Mouse (Mus musculus): ENCODE results near the gene Naa16. TPM values are rescaled to one million over a fixed set of nuclear protein-coding genes. Genes with fewer than 3 reads are reported as not detected.
A peak's percentile ranks its signal among the peaks of the same experiment; 100 is the strongest.

The Naa16 gene
- polyA plus RNA-seq, 1 experiment from 2014 or later = 30.7 TPM

DNA sequence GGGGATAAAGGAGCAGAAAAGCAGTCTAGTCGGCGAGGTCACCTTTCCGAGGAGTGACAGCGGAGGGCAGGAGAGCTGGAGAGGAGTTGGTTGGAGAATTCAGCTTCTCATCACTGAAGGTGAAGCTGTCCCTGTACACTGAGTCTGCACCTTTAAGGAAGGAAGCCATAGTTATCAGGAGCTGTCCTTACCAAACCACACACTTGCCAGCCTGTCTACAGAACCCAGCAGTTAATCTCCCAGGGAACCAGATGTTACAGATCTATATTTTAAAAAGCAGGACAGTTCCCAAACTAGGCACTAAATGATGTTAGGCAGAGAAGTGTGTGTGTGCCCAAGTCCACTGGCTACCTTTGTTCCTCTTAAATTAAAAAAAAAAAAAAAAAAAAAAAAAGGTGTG, 98.9 kb downstream of the Naa16 start:
- Histone ChIP-seq H3K27ac (no peak overlapping the region), H3K4me3 (replicated peaks; ENCODE audit: low read depth, low read length) (no peak overlapping the region), H3K36me3 (ENCODE audit: insufficient read depth, low read length) (0 out of 2 replicates have a peak, but pooled peaks cover 3% of the 10 kb centered on the region), H3K9me3 (replicated peaks; ENCODE audit: low read length) (no peaks in the 10 kb centered on the region), H3K4me1 (replicated peaks; ENCODE audit: insufficient read depth, low read length) (0 out of 2 replicates have a peak, but pooled peaks cover 3% of the 10 kb centered on the region), H3K27me3 (ENCODE audit: insufficient read depth, low read length) (no peaks in the 10 kb centered on the region), H3K9ac (ENCODE audit: low read depth, low read length) (no peak overlapping the region), H3K4me2 (ENCODE audit: low read length) (no peak overlapping the region)
- 97% methylated on average over 4 of the region's 4 CpGs for WGBS
- DNase-seq (ENCODE audit: low spot score) = no peak
- no peak for ATAC-seq (replicated peaks; ENCODE audit: low FRiP score, low read depth)
- no peak for TF ChIP-seq CTCF (IDR thresholded peaks at IDR 0.05; ENCODE audit: low read depth)

DNA sequence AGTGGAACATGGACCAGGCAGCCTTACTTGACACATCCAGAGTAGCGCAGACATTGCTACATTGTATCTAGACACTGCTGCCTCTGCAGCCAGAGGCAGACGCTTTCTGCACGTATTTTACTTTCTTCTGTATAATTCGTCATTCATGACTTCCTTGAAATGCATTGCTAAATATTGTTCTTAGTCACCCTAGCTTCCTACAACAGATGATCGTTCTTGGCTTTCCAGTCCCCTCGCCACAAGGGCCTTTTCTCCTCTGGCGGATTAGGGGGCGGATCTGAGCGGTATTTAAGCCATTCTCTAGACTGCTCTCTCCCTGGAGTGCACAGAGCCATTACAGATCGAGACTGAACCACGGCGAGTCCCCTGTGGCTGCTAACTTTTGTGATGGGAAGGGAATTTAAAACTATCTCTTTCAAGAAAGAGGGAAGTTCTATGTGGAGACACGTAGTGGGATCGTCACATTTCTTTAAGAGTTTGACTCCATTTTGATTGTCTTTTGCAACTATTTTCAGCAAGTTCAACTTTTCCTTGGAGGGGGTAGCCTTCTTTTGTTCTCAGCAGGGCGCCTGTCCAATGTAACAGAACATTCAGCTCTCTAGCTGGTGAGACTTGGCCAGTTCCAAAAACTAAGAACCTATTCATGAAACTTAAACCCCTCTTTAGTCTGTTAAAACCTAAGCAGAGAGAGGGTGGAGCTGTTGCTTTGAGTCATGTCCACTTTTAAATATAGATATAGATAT, 99.7 kb downstream of the Naa16 start:
- WGBS = 38% methylated on average over 15 of the region's 15 CpGs
- no peak for TF ChIP-seq CTCF (IDR thresholded peaks at IDR 0.05; ENCODE audit: low read depth)
- Histone ChIP-seq H3K9ac (ENCODE audit: low read depth, low read length) (no peak overlapping the region), H3K4me1 (replicated peaks; ENCODE audit: insufficient read depth, low read length) (0 out of 2 replicates have a peak, but pooled peaks cover 3% of the 10 kb centered on the region), H3K27ac (no peak overlapping the region), H3K27me3 (ENCODE audit: insufficient read depth, low read length) (no peaks in the 10 kb centered on the region), H3K4me2 (ENCODE audit: low read length) (no peak overlapping the region), H3K9me3 (replicated peaks; ENCODE audit: low read length) (no peaks in the 10 kb centered on the region), H3K36me3 (ENCODE audit: insufficient read depth, low read length) (0 out of 2 replicates have a peak, but pooled peaks cover 3% of the 10 kb centered on the region), H3K4me3 (replicated peaks; ENCODE audit: low read depth, low read length) (no peak overlapping the region)
- ATAC-seq (replicated peaks; ENCODE audit: low FRiP score, low read depth) = no peak
- no peak for DNase-seq (ENCODE audit: low spot score)

DNA sequence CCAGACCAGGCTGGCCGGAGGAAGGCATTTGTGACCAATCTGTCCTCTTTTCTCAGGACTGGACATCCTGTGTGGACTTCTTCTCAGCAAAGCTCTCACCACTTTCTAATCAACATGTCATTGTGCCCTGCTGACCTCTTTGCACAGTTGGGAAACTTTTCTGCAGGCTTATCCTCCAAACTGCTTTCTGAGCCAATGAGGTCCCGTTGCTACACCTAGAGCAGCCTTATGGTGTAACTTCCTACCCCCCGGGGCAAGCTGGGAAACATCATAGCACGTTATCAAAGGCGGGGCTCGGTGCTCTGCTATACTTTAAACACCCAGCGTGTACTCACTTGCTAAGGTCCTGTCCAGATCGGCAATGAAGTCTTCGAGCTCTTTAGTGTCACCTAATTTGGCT, 100.7 kb downstream of the Naa16 start:
- H3K9me3 ChIP-seq (replicated peaks; ENCODE audit: low read length) = no peaks in the 10 kb centered on the region
- H3K4me3 ChIP-seq (replicated peaks; ENCODE audit: low read depth, low read length) = no peak overlapping the region
- no peak overlapping the region for H3K9ac ChIP-seq (ENCODE audit: low read depth, low read length)
- H3K4me2 ChIP-seq (ENCODE audit: low read length) = no peak overlapping the region
- DNase-seq (ENCODE audit: low spot score) (no peak), ATAC-seq (replicated peaks; ENCODE audit: low FRiP score, low read depth) (no peak)
- 0 out of 2 replicates have a peak, but pooled peaks cover 3% of the 10 kb centered on the region for H3K36me3 ChIP-seq (ENCODE audit: insufficient read depth, low read length)
- 0 out of 2 replicates have a peak, but pooled peaks cover 3% of the 10 kb centered on the region for H3K4me1 ChIP-seq (replicated peaks; ENCODE audit: insufficient read depth, low read length)
- TF ChIP-seq CTCF (IDR thresholded peaks at IDR 0.05; ENCODE audit: low read depth) = no peak
- no peak overlapping the region for H3K27ac ChIP-seq
- no peaks in the 10 kb centered on the region for H3K27me3 ChIP-seq (ENCODE audit: insufficient read depth, low read length)
- 49% methylated on average over 9 of the region's 9 CpGs for WGBS

DNA sequence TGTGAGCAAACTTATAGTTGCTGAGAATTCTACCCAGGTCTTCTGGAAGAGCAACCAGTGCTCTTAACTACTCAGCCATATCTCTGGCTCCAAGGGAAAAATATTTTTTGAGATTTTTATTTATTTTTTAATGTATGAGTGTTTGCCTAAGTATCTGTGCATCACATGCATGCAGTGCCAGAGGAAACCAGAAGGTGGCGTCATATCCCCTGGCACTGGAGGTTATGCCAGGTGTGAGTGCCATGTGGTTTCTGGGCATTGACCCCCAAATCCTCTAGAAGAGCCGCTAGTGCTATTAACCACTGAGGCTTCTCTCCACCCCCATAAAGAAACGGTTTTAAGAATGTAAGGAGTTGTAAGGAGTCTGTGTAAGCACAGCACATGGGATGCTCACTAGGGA, 102.3 kb downstream of the Naa16 start:
- Histone ChIP-seq H3K4me1 (replicated peaks; ENCODE audit: insufficient read depth, low read length) (0 out of 2 replicates have a peak, but pooled peaks cover 2% of the 10 kb centered on the region), H3K27me3 (ENCODE audit: insufficient read depth, low read length) (no peaks in the 10 kb centered on the region), H3K36me3 (ENCODE audit: insufficient read depth, low read length) (0 out of 2 replicates have a peak, but pooled peaks cover 3% of the 10 kb centered on the region), H3K9ac (ENCODE audit: low read depth, low read length) (no peak overlapping the region), H3K9me3 (replicated peaks; ENCODE audit: low read length) (no peaks in the 10 kb centered on the region), H3K4me3 (replicated peaks; ENCODE audit: low read depth, low read length) (no peak overlapping the region), H3K27ac (no peak overlapping the region), H3K4me2 (ENCODE audit: low read length) (no peak overlapping the region)
- DNase-seq (ENCODE audit: low spot score) (no peak), ATAC-seq (replicated peaks; ENCODE audit: low FRiP score, low read depth) (no peak)
- TF ChIP-seq CTCF (IDR thresholded peaks at IDR 0.05; ENCODE audit: low read depth) = peak; percentile 40; the same call in 1 of the 2 replicates
- WGBS = 72% methylated on average over 3 of the region's 3 CpGs

DNA sequence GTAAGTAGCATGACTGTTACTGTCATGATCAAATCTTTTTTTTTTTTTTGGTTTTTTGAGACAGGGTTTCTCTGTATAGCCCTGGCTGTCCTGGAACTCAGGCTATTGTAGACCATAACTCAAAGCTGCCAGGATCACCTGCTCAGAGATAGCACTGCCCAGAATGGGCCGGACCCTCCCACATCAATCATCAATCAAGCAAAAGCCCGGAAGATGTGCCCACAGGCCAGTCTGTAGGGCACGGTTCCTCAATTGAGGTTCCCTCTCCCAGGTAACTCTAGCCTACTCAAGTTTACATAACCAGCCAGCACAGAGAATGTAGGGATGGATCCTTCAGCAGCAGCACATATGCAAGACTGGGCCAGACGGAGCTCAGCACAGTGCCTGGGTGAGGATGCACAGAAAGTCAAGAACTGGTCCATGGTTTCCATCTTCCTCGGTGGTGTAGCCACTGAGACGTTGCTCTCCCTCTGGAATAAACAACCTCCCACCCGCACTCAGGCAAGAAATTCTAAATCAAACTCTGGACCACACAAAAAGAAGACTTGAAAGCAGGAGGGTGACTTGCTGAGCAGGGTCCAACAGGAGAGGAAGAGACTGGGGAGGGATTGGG, 103.2 kb downstream of the Naa16 start:
- DNase-seq (ENCODE audit: low spot score) = no peak
- Histone ChIP-seq H3K27me3 (ENCODE audit: insufficient read depth, low read length) (no peaks in the 10 kb centered on the region), H3K9me3 (replicated peaks; ENCODE audit: low read length) (no peaks in the 10 kb centered on the region), H3K36me3 (ENCODE audit: insufficient read depth, low read length) (0 out of 2 replicates have a peak, but pooled peaks cover 3% of the 10 kb centered on the region), H3K27ac (no peak overlapping the region), H3K9ac (ENCODE audit: low read depth, low read length) (no peak overlapping the region), H3K4me3 (replicated peaks; ENCODE audit: low read depth, low read length) (no peak overlapping the region), H3K4me1 (replicated peaks; ENCODE audit: insufficient read depth, low read length) (no peaks in the 10 kb centered on the region), H3K4me2 (ENCODE audit: low read length) (no peak overlapping the region)
- 68% methylated on average over 7 of the region's 7 CpGs for WGBS
- ATAC-seq (replicated peaks; ENCODE audit: low FRiP score, low read depth) = no peak
- no peak for TF ChIP-seq CTCF (IDR thresholded peaks at IDR 0.05; ENCODE audit: low read depth)

DNA sequence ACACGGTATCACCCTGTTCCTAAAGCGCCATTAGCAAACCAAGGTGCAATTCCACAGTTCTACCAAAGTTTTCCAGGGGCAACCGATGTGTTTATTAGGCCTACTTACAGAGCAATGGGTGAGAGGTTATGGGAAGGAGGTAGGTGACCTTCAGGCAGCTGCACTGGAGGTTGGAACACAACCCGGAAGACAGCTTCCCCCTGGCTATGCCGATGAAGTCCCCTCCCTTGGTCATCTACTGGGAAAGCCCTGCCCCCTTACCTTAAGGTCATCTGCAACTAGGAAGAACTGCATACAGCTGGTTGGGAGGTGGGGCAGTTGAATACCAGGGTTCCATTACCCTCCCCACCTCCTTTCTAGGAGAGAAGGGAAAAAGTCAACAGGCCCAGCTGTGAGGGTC, 105.0 kb downstream of the Naa16 start:
- no peak overlapping the region for H3K4me3 ChIP-seq (replicated peaks; ENCODE audit: low read depth, low read length)
- H3K27ac ChIP-seq = no peak overlapping the region
- no peak overlapping the region for H3K4me2 ChIP-seq (ENCODE audit: low read length)
- H3K9ac ChIP-seq (ENCODE audit: low read depth, low read length) = no peak overlapping the region
- TF ChIP-seq CTCF (IDR thresholded peaks at IDR 0.05; ENCODE audit: low read depth) = no peak
- ATAC-seq (replicated peaks; ENCODE audit: low FRiP score, low read depth) = no peak
- H3K36me3 ChIP-seq (ENCODE audit: insufficient read depth, low read length) = 0 out of 2 replicates have a peak, but pooled peaks cover 3% of the 10 kb centered on the region
- no peaks in the 10 kb centered on the region for H3K9me3 ChIP-seq (replicated peaks; ENCODE audit: low read length)
- DNase-seq (ENCODE audit: low spot score) = no peak
- no peaks in the 10 kb centered on the region for H3K4me1 ChIP-seq (replicated peaks; ENCODE audit: insufficient read depth, low read length)
- WGBS = 93% methylated on average over 5 of the region's 5 CpGs
- no peaks in the 10 kb centered on the region for H3K27me3 ChIP-seq (ENCODE audit: insufficient read depth, low read length)

All from kidney, postnatal 0 days (tissue).